Mouse (Mus musculus): ENCODE measurements around the gene Calhm6.

The Calhm6 gene

DNA sequence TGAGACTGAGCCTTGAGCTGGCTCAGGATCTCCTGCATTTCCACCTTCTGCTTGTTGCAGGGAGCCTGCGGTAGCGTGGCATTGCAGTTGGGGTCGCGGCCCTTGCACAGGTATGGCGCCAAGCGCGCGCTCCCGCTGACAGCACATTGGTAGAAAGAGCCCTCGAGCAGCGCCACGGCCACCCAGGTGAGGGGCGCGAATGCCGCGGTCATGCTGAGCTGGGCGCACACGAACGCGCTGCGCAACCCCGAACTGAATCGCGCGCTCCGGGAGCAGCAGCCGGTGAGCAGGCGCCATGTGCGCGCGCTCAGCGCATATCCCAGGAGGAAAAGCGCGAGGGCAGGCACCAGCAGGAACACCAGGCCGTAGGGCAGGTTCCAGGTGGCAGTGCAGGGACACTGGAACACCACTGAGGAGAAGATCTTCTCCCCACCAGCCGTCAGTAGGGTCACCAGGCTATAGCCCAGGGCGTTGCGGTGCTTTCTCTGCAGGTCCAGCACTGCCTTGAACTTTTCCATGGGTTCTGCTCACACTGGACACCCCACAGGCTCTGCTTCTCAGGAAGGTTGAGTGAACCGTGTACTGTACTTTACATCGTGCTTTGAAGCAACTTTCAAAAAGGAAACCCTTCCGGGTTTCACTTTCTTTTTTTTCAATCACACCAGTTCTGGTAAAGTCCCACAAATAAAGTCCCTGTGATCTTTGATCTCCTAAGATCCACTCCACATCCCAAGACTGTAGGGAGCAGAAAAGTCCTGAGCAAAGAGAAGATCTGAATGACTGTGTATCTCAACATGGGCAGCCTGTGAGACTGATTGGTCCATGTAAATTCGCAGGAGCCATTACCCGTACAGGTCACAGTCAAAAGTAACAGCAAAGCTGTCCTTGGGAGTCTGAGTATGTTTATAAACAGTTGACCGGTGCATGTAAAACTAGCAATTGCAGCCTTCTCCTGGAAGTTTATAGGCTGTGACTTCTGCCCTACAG, at the start of gene Calhm6:
TSS of gene Calhm6 (minus strand) at position 593 of the 987 bp plus-strand sequence.
- DNase-seq = peak; percentile 12

DNA sequence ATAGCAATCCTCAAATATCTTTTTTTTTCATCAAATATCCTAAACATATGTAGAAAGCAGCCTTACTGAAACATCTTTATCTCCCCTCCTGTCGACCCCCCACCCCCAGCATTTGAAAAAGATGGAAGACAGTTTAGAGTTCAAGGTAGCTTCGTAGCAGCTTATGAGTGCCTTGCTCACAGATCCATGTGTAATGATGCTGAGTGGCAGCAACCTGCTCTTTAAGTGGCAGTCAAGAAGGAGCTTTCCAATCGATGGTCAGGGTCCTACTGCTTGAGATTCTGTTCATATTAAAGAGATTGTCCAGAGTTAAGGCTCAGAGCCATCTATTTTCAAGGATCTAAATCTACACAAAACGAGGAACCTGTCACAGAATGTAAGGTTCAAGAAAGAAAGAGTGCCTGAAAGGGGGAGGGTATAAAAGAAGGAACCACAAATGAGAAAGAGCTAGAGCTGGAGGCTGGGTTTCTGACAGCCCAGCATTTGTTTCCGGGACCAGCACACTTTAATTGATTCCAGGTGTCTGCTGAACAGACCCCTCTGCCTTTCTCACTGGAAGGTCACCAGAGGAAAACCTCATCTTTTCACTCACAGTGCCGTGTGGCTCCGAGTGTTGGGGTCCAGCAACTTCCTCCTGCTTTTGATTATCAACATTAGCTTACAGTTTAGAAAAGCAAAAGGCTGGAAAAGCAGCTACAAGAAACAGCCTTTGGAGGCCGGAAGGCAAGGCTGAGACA, 48.3 kb upstream of the Calhm6 start:
- no peak for DNase-seq

DNA sequence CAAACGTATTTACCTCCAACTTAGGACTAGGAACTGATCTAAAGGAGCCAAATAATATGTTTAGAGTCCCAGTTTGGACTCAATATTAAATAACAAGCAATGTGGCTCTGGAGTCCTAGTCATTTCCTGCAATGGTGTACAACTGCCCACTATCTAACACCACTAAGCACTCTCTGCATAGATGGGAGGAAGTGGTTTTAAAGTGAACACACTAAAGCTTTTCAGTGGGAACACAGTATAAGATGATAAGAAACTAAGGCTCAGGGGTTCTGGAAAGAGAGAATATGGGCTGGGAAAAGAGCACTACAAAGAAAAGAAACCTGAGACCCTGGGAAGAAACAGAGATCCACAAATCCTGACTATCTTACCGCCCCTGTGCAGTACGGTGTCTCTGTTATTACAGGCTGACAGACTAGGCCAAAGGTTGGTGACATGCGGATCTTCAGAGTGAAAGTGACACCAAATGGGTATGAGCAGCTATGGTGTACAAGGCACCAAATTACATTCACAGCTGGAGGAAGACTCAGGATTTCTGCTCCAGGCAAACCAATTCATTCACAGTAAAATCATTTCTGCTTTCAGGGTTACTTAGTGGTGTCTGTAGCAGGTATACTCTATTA, 45.0 kb upstream of the Calhm6 start:
- no peak for DNase-seq

DNA sequence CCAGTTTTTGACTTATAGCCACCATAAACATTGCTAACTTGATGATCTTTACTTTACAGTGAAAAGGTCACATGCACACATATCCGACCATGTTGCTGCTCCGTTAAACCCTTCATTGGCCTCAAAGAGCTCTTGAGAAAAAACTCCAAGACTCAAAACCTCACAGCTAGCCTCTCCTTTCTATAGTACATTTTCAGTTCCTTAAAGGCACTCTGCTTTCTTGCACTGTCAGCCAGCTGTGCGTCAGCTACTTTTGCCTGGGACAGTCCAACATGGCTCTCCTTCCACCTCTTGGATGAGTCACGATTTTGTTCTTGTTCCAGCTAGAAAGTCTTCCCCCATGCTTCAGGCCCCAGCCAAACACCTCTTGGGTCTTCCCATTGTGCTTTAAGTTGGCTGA, 43.9 kb upstream of the Calhm6 start:
- no peak for DNase-seq

DNA sequence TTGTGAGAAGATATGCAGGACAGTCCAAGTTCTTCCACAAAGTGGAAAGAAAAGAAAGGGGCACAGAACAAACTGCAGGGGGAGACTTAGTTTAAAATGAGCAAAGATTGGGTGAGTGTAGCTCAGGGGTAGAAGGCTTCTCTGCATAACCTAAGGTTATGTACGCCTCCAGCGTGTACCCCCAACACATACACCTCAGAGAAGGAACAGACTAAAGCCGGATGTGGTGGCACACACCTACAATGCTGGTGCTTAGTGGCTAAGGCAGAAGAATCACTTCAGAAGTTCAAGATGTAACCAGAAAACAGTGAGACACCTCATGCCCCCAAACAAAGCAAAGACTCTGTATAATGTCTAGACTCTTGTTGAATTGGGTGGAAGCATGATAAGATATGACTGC, 43.4 kb upstream of the Calhm6 start:
- DNase-seq = no peak

DNA sequence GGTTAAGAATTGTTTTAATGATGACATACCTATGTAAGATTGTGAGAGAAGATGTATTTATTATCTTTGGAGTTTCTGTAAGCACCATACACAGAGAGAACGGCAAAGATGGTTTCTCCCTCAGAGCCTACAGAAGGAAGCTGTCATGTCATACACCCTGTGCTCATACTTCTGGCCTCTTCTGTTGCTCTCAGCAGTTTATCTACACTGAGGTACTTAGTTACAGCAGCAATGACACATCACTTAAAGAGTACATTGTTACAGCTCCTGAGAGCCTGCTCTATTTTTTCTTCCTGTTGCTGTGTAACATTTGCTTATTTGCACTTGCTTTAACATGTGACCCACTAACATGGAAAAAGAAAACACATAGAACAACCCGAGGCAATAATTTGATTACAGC, 39.2 kb upstream of the Calhm6 start:
- DNase-seq = no peak

DNA sequence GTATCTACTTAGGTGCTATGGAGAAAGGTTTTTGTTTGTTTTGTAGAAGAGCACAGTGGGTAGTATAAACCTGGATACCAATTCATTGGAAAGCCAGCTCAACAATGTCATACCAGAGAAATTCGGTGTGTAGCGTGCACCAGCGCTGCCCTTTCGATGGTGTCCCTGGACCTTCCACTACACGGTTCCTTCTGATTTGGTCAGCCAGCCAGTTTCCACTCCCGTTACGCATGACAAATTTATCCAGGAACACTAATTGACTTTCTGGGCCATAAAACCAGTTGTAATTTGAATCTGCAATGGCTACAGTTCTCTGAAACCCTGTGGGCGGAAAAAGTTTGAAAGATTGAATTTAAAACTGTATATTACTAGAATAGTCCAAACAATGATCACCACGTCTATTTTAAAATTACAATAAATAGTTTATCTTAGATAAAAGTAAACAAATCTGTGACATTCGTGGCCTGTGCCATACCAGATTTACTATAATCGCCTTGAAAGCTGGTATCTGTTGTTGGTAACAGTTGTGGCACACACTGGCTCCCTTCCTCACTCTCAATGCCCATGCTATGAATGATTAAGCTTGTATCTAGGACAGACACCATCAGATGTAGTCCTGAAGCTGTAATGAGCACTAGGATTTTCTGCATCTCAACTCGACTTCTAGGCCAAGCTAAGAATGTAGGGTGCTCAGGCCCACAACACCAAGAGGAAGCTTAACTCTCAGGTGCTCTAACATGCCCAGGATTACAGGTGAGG, 28.2 kb upstream of the Calhm6 start:
- DNase-seq = no peak

DNA sequence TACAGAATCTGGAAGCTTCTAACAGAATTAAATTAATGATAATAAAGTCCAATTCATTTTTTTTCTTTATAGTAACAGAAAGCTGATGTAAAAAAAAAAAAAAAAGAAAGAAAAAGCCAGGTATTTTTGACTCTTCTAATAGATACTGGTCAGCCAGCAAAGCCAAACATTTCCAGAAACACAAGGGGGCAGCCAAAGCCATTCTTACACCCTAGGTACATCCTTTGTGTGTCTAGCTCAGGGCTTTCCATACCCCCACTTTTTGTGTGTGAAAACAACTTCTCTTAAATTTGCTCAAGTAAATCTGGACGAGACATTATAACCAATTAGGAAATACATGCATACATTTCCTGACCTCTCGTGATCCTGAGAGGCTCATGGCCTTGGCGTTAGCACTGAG, 24.0 kb upstream of the Calhm6 start:
- no peak for DNase-seq

DNA sequence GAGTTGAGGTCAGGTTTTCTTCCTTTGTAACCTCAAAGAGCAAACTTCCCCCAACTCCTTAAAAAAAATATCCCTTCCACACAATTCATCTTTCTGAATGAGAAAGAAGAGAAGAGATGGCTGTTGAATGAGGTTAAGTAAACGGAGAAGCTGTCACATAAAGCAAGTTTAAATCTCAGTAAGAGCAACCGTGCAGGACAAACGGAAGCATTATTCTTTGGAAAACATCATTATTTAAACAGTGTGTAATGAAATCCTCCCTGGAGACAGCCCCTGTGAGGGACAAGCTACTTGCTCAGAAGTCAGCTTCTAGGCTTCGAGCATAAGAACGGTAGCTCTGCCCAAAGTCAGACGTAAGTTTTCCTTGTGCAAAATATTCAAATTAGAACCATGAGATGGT, 22.7 kb upstream of the Calhm6 start:
- no peak for DNase-seq

DNA sequence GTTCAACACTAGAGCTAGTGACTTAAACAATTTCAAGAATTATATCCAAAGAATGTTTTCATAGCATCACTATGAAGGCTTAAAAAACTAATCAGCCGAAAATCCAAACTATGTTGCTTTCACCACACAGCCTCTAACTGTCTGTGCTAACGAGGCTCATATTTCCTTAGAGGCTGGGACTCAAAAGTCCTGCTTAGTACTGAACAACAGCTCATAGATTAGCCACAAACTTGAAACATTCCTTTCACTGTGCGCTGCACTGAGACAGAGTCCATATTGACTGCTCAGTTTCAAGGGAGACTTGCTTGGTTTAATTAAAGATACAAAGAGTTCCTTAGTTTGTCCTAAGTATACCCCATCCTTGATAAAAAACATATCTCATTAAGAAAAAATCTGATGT, 22.0 kb upstream of the Calhm6 start:
- no peak for DNase-seq

DNA sequence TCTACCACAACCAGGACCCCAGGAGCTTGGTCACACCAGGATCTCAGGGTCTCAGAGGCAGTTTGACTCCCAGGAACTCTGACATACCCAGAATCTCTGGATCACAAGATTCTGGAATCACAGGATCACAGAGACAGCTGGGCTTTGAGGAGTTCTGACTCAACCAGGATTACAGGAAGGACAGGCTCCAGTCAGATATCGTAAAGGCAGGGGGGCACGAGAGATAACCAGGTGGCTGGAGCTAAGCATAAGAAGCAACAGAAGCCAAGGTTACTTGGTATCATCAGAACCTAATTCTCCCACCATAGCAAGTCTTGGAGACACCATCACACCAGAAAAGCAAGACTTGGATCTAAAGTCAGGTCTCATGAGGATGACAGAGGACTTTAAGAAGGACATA, 13.9 kb upstream of the Calhm6 start:
- DNase-seq = no peak

DNA sequence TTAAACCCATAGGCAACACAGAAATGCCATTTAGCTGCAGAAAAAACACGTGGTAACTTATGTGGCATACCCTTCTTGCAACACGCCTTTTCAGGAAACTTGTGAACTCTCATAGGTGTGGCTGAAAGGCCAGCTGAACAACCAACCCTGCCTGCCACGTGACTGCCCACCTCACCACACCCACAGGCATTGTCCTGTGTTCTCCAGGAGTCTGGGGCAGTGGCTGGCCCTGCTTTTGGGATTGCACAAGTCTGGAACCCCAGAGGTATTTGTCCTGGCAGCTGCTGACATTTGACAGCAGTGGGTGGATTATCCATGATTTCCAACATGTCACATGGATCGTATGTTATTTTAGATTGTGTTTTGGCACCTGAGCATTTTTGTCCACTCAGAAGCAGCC, 12.0 kb upstream of the Calhm6 start:
- DNase-seq = no peak

DNA sequence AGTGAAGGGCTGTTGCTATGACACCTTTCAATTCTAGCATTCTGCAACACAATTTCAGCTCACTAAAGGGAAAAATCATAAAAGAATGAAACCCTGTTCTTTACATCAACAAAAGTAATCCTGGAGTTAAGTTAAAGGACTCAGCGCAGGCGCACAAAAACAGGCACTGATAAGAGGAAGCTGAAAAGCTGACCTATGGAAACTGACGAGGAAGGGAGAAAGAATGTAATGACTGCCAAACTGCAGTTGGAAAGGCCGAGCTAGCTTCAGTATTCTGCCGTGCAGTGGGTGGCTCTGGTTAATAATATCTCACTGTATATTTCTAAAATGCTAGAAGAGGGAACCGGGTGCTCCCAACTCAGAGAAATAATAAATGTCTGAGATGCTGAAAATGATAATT, 10.2 kb upstream of the Calhm6 start:
- DNase-seq = no peak

DNA sequence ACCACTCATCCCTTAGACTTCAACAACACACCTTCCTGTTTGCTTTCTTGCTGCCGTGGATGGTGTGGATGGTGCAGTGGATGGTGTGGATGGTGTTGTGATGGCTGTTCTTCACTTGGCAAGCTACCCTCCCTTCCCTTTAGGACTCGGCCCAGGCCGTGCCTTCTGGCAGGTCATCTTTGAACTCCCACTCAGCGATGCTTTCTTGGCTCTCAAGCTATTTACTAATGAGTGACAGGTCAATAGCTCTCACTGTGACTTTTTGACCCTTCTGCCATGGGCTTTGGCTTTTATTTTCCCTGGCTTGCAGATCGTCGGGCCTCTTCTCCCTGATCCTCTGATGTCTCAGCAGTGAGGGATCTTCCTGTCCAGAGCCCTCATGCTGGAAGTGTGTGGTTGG, 8.6 kb upstream of the Calhm6 start:
- DNase-seq = no peak

DNA sequence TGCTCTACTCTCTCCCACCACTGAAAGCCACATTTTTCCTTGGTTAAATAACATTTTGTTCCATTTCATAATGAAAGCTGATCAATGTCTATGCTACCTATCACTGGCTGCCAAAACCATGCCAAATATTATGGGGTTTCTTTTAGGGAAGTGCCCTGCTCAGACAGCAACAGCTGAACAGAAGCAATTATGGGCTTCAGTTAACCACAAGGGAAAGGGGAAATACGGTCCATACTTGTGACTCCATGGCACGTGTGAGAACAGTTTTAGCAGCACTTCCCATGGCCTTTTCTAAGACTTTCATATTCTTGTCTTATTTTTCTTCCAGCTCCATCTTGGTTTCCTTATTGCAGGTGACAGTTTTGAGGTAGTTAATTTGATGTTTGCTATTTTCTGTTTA, 3.6 kb upstream of the Calhm6 start:
- DNase-seq = no peak

DNA sequence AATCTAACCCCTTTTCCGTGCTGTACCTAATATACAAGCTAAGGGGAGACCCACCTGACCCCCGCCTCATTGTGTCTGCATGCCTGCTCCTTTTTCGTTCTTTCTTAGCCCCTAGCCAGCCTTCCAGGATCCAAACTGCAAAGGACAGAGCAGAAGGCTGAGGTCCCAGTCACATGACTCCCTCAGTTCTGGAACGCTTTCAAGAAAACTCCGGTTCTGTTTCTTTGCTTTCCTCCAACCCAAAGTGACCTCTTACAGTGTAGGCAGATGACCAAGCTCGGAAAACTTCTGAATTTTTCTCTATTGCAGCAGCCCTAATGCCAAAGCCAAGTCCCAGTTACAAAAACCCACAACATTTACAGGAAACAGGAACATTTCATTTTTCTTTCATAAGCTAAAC, 607 bp upstream of the Calhm6 start:
- peak; percentile 24 for DNase-seq

DNA sequence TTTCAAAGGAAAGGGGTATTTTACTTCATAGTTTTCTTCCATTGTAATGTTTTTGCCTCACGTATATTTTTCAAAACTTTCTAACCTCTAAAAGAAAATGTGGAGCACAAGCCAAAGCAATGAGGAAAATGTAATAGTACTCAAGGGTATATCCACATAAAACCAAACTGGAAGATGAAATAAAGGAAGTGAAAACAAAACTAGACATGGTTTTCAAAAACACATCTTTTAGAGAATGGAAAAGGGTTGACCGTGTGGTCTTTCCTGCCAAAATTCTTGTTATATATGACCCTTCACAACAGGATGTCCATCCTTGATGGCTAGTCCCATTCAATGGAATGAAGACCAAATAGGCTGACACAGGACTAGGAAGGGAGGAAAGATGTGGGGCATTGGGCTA, 9.4 kb downstream of the Calhm6 start:
- DNase-seq = no peak

DNA sequence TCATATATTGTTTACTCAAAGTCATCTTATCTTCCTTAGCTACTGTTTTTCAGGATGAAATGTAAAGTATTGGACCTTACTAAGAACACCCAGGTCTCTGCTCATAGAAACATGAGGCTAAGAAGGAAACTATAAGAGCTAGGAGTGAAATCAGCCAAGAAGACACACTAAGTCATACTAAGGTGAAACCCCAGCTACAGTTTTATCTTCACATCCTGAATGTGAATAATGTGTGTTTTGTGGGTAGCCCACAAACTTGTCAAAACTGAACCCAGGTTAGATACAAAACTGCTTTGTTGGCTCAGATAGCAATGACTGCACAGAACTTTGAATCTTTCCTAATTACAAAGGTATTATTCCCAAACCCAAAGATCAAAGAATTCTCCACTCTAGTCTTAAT, 10.0 kb downstream of the Calhm6 start:
- DNase-seq = no peak

DNA sequence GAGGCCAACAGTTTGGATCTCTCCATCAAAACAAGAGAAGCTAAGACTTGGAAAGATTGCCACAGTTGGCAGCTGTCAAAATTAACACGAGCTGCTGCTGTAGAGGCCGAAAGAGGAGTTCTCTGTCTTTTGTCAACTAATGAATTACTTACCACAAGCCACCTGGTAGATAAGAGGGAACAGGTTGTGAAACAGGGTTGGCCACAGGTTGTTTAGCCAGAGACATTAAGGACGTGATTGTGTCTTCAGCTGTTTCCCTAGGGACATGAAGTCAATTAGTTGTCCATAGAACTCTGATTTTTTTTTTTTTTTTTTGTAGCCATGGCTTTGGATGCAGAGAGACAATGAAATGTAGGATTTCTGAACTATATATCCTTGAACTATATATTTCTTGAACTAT, 10.7 kb downstream of the Calhm6 start:
- DNase-seq = no peak

DNA sequence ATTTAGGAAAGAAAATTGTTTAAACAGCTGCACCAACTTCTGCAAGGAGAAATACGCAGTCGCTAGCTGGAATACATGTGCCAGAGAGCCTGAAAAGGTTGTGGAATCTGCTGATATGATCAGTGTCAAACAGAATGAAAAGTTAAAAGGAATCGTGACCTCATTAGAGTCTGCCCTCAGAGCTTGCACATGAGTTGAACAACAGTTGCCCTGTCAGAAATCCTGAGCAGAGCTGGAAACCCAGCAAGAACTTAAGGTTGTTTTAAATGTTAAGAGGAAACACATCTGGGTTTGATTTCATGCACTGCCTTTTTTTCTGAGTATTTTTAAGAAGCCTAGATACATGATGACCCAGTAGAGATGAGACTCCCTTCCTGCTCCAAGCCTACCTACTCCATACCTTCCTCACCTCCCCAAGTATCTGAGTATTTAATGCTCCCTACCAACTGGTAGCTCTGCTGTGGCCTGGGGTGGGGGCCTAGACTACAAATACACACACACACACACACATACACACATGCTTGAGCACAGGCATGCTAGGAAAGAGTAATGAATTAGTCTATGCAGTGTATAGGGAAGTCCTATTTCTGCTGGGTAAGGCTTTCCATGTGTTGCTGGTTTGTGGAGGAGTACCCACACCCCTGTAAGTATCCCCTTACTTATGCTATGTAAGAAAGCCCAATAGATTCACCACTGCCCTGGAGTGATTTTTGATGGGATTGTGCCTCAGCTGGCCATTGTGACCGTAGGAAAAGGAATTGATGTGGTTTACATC, 15.6 kb downstream of the Calhm6 start:
- no peak for DNase-seq

DNA sequence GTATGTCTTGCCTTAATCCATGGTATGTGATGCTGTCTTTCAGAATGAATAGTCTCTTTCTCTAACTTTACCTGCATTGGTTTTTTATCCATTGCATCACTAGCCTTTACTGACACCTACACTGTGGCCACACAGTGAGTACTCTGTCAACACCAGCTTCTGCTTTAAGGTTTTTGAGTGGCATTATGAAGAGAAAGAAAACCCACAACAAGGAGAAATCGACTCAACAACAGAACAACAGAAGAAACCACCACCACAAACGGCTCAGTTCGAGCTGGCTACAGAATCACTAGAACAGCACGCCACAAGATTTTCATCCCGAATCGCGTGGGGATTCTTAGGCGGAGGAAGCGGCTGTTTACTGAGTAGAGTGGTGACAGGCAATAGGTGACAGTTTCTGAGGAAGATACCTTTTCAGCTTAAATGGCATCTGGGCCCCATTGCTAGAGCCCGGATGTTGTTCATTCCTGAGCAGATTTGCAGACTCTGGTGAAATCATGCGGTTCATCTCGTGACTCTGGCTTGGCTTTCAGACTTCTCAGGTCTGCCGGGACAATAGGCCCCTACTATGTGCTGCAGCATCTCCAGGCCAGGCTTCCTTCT, 16.8 kb downstream of the Calhm6 start:
- no peak for DNase-seq

DNA sequence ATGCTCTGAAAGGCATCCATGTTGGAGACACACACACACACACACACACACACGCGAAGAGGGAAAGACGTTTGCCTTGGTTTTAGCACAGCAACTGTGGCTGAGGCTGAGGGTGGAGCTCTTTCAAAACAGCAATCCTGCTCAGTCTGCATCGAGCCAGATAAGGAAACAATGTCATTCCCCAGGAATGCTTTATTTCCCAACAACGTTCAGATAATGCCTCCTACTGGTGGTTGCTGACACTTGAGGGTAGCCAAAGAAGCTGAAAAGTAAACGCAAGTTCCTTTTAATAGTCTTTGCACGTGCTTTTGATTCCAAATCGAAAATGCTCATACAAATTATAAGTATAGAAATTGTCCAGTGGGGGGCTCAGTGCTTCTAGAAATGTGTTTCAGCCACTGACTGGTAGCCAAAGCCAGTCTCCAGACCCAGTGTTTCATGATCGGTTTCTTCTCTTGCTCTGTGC, 31.3 kb downstream of the Calhm6 start, which contains the start of gene Calhm5:
TSS of gene Calhm5 (minus strand) at position 102 of the 466 bp plus-strand sequence.
- peak; percentile 9 for DNase-seq

Measured in kidney, adult 11 months (tissue).